Comparison of ENCODE assay signal across 8 mouse cellular contexts in the genomic region with DNA sequence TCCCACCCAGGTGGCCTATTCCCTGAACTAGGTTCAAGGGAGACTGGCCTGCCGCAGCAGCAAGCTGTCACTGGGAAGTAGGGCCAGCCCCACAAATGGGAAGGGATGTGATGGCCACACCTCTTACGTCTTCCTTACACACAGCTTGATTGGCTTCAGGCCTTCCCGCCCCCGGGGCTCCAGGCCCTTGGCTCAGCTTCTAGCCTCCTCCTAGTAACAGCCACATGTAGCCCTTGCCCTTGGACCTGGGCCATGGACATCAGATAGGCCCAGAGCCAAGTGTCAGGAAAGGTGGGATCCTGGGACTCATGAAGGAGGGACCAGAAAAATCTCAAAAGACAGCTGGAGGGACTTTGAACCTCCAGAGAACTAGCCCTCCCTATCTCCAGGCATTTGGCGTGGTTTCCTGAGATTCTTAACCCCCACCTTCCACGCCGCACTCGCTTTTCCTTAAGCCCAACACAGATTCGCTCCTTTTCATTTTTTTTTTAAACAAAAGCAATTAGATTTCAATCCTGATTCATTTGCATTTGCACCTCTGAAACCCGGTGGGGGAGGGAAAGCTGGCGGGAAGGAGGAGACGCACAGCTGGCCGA. TPM values are rescaled to one million over a fixed set of nuclear protein-coding genes. Genes with fewer than 3 reads are reported as not detected.
A peak's percentile ranks its signal among the peaks of the same experiment; 100 is the strongest.
DNase-seq lines count a peak whose midpoint lies in the region; ATAC-seq and TF ChIP-seq lines count a peak whose summit lies in the region.

No protein-coding gene starts in this region.

- H3K27ac ChIP-seq in heart, embryonic 10.5 days, result peak overlapping the region; percentile 94
- H3K27ac ChIP-seq in limb, embryonic 11.5 days (replicated peaks; ENCODE audit: low read depth, low read length), result peak overlapping the region; percentile 68
- peak overlapping the region; percentile 92 for H3K27ac ChIP-seq in midbrain, postnatal 0 days (ENCODE audit: low read depth, low read length)

- H3K4me2 ChIP-seq in limb, embryonic 11.5 days (ENCODE audit: low read depth, severe bottlenecking), result peak overlapping the region; percentile 57
- H3K4me2 ChIP-seq in midbrain, postnatal 0 days (ENCODE audit: low read depth, low read length, poor library complexity, severe bottlenecking), result peak overlapping the region; percentile 98

- H3K9me3 ChIP-seq in heart, embryonic 10.5 days, result no peaks in the 10 kb centered on the region
- no peaks in the 10 kb centered on the region for H3K9me3 ChIP-seq in limb, embryonic 11.5 days (ENCODE audit: control insufficient read depth, low read length)
- no peaks in the 10 kb centered on the region for H3K9me3 ChIP-seq in midbrain, postnatal 0 days (ENCODE audit: low read length)

- H3K9ac ChIP-seq in limb, embryonic 11.5 days (ENCODE audit: low read length), result peak overlapping the region; percentile 47
- H3K9ac ChIP-seq in midbrain, postnatal 0 days (replicated peaks; ENCODE audit: low read length, poor library complexity, severe bottlenecking), result peak overlapping the region; percentile 54; the same call in 1 of the 2 replicates

- no peak for TF ChIP-seq CTCF in midbrain, postnatal 0 days (IDR thresholded peaks at IDR 0.05)

- H3K4me3 ChIP-seq in heart, embryonic 10.5 days, result peak overlapping the region; percentile 74
- H3K4me3 ChIP-seq in limb, embryonic 11.5 days (ENCODE audit: low read depth, low read length), result peak overlapping the region; percentile 24
- H3K4me3 ChIP-seq in midbrain, postnatal 0 days (ENCODE audit: low read depth, low read length), result peak overlapping the region; percentile 43

- no peaks in the 10 kb centered on the region for H3K36me3 ChIP-seq in heart, embryonic 10.5 days
- H3K36me3 ChIP-seq in limb, embryonic 11.5 days (ENCODE audit: control insufficient read depth, insufficient read depth, low read length), result no peaks in the 10 kb centered on the region
- H3K36me3 ChIP-seq in midbrain, postnatal 0 days (ENCODE audit: insufficient read depth, low read length), result no peaks in the 10 kb centered on the region

- peak; percentile 38 to 61 for DNase-seq in layer of hippocampus, postnatal 10 days (ENCODE audit: low spot score in 2 of 2)
- DNase-seq in layer of hippocampus, adult 9-11 months, result no peak
- DNase-seq in ZHBTc4 (ENCODE audit: low read depth, low spot score), result peak; percentile 77
- peak; percentile 94 for DNase-seq in heart, embryonic 10.5 days (ENCODE audit: low spot score)
- DNase-seq in limb, embryonic 11.5 days (ENCODE audit: low spot score), result peak; percentile 78
- DNase-seq in midbrain, postnatal 0 days (ENCODE audit: low spot score), result no peak
- DNase-seq in adrenal gland, adult 18-20 months (ENCODE audit: low spot score in 2 of 2), result no peak
- DNase-seq in adrenal gland, postnatal 4 days (ENCODE audit: low spot score in 2 of 2), result no peak

- H3K27me3 ChIP-seq in heart, embryonic 10.5 days (ENCODE audit: insufficient read depth, poor library complexity, severe bottlenecking), result peaks cover 91% of the 10 kb centered on the region
- H3K27me3 ChIP-seq in limb, embryonic 11.5 days (ENCODE audit: control insufficient read depth, insufficient read depth, low read length), result peaks cover 80% of the 10 kb centered on the region
- peaks cover 25% of the 10 kb centered on the region for H3K27me3 ChIP-seq in midbrain, postnatal 0 days (ENCODE audit: insufficient read depth, low read length)

- 0 out of 2 replicates have a peak, but pooled peaks have one; percentile 35 for ATAC-seq in limb, embryonic 11.5 days (ENCODE audit: insufficient number of reproducible peaks, low FRiP score, low TSS enrichment, low read depth)
- no peak for ATAC-seq in midbrain, postnatal 0 days (ENCODE audit: low FRiP score)

- peaks cover 68% of the 10 kb centered on the region for H3K4me1 ChIP-seq in heart, embryonic 10.5 days
- H3K4me1 ChIP-seq in limb, embryonic 11.5 days (ENCODE audit: control insufficient read depth, insufficient read depth, low read length), result peaks cover 26% of the 10 kb centered on the region
- H3K4me1 ChIP-seq in midbrain, postnatal 0 days (ENCODE audit: insufficient read depth, low read length), result peaks cover 32% of the 10 kb centered on the region

- WGBS in heart, embryonic 10.5 days, result 2% methylated on average over 13 of the region's 13 CpGs
- WGBS in limb, embryonic 11.5 days, result under 1% methylated on average over 13 of the region's 13 CpGs
- 2% methylated on average over 13 of the region's 13 CpGs for WGBS in midbrain, postnatal 0 days

RNA-seq across cellular contexts. Expression of gene Cbx8, which starts 12.0 kb away (rescaled TPM):
- 10 to 100 TPM; 12.4 to 13.1 TPM for total RNA-seq in layer of hippocampus, postnatal 10 days (2021)
- polyA plus RNA-seq in heart, embryonic 10.5 days (2016; fragmentation: Nextera tagmentation; extraction: Ambion mirVana), result 9.1 and 9.7 TPM in 2 replicates
- polyA plus RNA-seq in limb, embryonic 11.5 days (2014; fragmentation: Nextera tagmentation; extraction: Ambion mirVana), result 12.2 and 13.4 TPM in 2 replicates
- total RNA-seq in midbrain, postnatal 0 days (2014; rRNA removed), result 14.9 and 15.5 TPM in 2 replicates
- 6.8 and 7.6 TPM in 2 replicates for polyA plus RNA-seq in midbrain, postnatal 0 days (2015; fragmentation: Nextera tagmentation; extraction: Ambion mirVana)
- 10 to 100 TPM; 12.2 to 16.7 TPM for total RNA-seq in adrenal gland, adult 18-20 months (2021)
- 10 to 100 TPM; 10.8 to 15.5 TPM for total RNA-seq in adrenal gland, postnatal 4 days (2021)

RNA-seq across cellular contexts. Expression of gene Cbx2, which starts 30.0 kb away (rescaled TPM):
- 1 to 10 TPM; 4.7 to 5.0 TPM for total RNA-seq in layer of hippocampus, postnatal 10 days (2021)
- polyA plus RNA-seq in heart, embryonic 10.5 days (2016; fragmentation: Nextera tagmentation; extraction: Ambion mirVana), result 37.4 and 56.0 TPM in 2 replicates
- polyA plus RNA-seq in limb, embryonic 11.5 days (2014; fragmentation: Nextera tagmentation; extraction: Ambion mirVana), result 121 and 131 TPM in 2 replicates
- total RNA-seq in midbrain, postnatal 0 days (2014; rRNA removed), result 9.6 and 10.6 TPM in 2 replicates
- 5.6 and 6.7 TPM in 2 replicates for polyA plus RNA-seq in midbrain, postnatal 0 days (2015; fragmentation: Nextera tagmentation; extraction: Ambion mirVana)
- 1 to 10 TPM; 3.1 to 6.6 TPM for total RNA-seq in adrenal gland, adult 18-20 months (2021)
- 10 to 100 TPM in 1 of 2 experiments, 1 to 10 TPM in 1; 9.5 to 10.1 TPM for total RNA-seq in adrenal gland, postnatal 4 days (2021)

RNA-seq across cellular contexts. Expression of gene Cbx4, which starts 33.3 kb away (rescaled TPM):
- total RNA-seq in layer of hippocampus, postnatal 10 days (2021), result 10 to 100 TPM; 49.2 to 51.2 TPM
- polyA plus RNA-seq in heart, embryonic 10.5 days (2016; fragmentation: Nextera tagmentation; extraction: Ambion mirVana), result 8.9 and 9.0 TPM in 2 replicates
- 5.4 and 5.8 TPM in 2 replicates for polyA plus RNA-seq in limb, embryonic 11.5 days (2014; fragmentation: Nextera tagmentation; extraction: Ambion mirVana)
- 48.6 and 53.4 TPM in 2 replicates for total RNA-seq in midbrain, postnatal 0 days (2014; rRNA removed)
- 30.5 TPM in 2 replicates for polyA plus RNA-seq in midbrain, postnatal 0 days (2015; fragmentation: Nextera tagmentation; extraction: Ambion mirVana)
- 100 to 1,000 TPM; 115 to 163 TPM for total RNA-seq in adrenal gland, adult 18-20 months (2021)
- total RNA-seq in adrenal gland, postnatal 4 days (2021), result 10 to 100 TPM; 69.7 to 76.8 TPM

Comparison
In these comparisons a context has a peak if more than half of its experiments do, and no peak if none do; other contexts are left out.
1. DNase-seq: peak in layer of hippocampus, postnatal 10 days (2 of 2), ZHBTc4 (single experiment), heart, embryonic 10.5 days (single experiment) and limb, embryonic 11.5 days (single experiment); none in layer of hippocampus, adult 9-11 months (single experiment), midbrain, postnatal 0 days (single experiment), adrenal gland, adult 18-20 months (0 of 2) and adrenal gland, postnatal 4 days (0 of 2).
2. H3K4me3 ChIP-seq: peak in every context shown above with its lines; median percentile 74 in heart, embryonic 10.5 days; 43 in midbrain, postnatal 0 days; 24 in limb, embryonic 11.5 days.
3. Peak in every context shown above with its lines, with median percentiles within 50 percentile points of each other: H3K27ac ChIP-seq.